Mouse (Mus musculus): ENCODE data around the gene Rap1gap2. TPM values are rescaled to one million over a fixed set of nuclear protein-coding genes. Genes with fewer than 3 reads are reported as not detected.

Rap1gap2 gene
- total RNA-seq, 2 experiments from 2014 or later: 77.8 to 87.8 TPM

GRCm38 (mm10) chr11:74429798-74430529 is 180.8 kb downstream of the Rap1gap2 start:
- no peak for DNase-seq
- intact Hi-C loops (cut with DNase I): no loop called here

DNA sequence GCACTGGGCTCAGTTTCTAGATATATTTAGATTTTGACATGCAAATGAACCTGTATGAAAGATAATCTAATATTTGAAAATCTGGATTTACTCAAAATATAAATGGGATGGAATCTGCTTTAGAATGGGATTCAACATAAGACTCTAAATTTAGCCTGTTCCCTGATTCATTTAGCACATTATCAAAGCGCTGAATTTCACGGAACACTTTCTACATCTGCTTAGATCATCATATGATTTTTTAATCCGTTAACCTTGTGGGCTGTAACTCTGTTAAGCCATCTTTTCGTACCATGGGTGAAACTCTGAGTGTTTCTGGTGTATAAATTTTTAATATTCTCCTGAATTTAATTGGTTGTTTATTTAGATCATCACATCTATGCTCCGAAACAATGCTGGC is 184.4 kb downstream of the Rap1gap2 start:
- intact Hi-C loops (cut with DNase I): no loop called here
- DNase-seq: no peak

DNA sequence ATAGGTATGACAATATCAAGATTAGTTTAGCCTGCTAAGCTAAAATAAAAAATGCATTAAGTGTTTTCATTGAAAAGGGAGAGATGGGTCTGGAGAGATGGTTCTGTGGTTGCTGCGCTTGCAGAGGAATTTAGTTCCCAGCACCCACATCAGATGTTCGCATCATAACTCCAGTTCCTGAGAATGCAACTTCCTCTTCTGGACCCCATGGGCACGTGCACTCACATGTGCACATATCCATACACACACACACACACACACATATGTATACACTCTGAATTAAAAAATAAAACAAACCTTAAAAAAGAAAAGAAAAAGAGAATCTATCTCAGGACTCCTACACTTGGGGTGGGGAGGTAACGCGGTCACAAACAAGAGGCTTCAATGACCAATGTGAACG is 188.7 kb downstream of the Rap1gap2 start:
- no peak for DNase-seq
- intact Hi-C loops (cut with DNase I): no loop called here

DNA sequence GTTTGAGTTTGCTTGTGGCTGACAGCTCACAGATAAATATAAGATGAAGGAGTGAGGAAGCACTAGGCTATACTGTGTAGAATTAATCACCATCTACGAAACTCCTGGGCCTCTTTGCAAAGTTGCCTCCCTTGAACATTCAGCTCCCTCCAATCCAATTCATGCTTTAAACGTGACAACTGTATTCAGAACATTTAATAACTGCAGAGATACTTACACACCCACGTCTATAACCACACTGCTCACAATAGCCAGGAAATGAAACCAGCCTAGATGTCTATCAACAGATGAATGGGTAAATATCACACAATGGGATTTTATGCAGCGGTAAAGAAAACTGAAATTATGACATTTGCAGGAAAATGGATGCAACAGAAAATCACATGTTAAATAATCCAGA is 189.6 kb downstream of the Rap1gap2 start:
- no peak for DNase-seq
- intact Hi-C loops (cut with DNase I): no loop called here

GRCm38 (mm10) chr11:74419601-74420000 is 191.1 kb downstream of the Rap1gap2 start:
- DNase-seq: no peak
- intact Hi-C loops (cut with DNase I): no loop called here

DNA sequence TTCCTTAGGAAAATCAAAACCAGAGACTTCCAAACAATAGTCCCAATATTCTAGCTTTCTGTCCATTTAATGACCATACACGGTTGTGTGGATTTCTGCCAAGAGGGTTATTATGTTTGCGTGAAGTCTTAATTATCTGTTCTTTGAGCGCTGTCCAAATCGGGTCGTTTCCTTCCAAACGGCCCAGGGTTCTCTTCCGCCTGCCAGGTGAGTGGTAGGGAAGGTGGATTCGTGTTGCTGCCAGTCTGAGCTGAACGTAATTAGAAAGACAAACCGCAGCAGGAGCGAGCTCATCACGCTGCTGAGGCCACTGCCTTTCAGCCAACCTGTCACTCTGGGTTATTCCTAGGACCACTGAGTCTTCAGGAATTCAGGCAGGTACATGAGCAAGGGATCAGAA is 195.0 kb downstream of the Rap1gap2 start:
- DNase-seq: peak; percentile 62
- intact Hi-C loops (cut with DNase I): no loop called here

- DNase-seq: no peak
- intact Hi-C loops (cut with DNase I): no loop called here
Observed at GRCm38 (mm10) chr11:74414112-74414511, 196.6 kb downstream of the Rap1gap2 start.

GRCm38 (mm10) chr11:74413449-74413972 is 197.2 kb downstream of the Rap1gap2 start:
- intact Hi-C loops (cut with DNase I): no loop called here
- no peak for DNase-seq

DNA sequence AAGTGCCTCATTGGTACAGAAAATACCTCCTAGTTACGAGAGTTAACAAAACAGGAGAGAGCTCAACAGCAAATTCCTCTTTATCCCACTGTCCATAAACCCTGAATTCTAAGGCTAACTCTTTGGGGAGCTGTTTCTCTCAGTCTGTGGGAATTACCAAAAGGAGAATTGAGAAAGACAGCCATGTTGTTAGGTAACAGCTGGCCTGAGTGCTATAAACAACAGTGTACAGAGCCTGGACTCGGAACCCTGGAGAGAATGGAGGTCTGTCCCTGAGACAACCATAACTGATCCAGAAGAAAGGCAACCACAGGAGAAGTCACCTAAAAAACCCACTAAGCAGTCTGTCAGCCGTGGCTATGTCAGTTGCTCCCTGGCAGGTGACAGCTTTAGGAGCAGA is 198.3 kb downstream of the Rap1gap2 start:
- intact Hi-C loops (cut with DNase I): no loop called here

DNA sequence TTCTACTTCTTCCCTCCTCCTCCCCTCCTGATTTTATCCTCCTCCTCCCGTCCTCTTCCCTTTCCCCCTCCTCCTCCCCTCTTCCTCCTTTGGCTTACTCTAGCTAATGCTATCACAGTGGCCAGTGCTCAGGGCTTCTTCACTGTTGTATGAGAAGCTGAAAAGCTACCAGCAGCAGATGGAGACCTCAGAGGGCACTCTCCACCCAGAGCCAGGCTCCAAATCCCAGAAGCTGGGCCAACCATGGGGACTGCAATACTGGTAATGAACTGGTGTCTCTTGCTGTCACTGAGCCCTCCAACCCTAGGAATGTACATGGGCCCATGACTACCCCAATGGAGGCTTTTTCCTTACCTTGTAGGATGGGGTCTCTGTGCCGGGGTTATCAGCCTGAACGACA is 198.8 kb downstream of the Rap1gap2 start:
- DNase-seq: no peak
- intact Hi-C loops (cut with DNase I): no loop called here

More for the DNA sequence above, 198.3 kb downstream of the Rap1gap2 start:
- DNase-seq: no peak

DNA sequence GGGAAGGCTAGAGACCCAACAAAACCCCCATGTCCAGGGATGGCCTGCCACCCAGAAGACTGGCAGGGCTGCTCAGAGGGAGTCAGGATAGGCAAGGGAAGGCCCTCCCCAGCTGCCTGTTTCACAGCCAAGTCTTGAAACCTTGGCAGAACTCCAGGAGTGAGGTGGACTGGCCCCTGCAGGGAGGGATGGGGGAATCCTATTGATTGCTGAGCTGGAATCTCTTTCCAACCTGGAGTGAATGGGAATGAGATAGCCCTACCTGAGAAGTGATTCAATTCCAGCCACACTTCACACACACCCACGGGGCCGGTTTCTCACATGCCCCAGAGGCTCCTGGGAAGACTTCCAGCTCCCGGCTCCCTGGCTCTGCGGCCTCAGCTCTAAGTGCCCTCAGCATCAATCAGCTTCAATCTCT is 200.9 kb downstream of the Rap1gap2 start:
- intact Hi-C loops (cut with DNase I): no loop called here
- DNase-seq: peak; percentile 76

GRCm38 (mm10) chr11:74409447-74409754 is 201.3 kb downstream of the Rap1gap2 start:
- intact Hi-C loops (cut with DNase I): no loop called here
- no peak for DNase-seq

DNA sequence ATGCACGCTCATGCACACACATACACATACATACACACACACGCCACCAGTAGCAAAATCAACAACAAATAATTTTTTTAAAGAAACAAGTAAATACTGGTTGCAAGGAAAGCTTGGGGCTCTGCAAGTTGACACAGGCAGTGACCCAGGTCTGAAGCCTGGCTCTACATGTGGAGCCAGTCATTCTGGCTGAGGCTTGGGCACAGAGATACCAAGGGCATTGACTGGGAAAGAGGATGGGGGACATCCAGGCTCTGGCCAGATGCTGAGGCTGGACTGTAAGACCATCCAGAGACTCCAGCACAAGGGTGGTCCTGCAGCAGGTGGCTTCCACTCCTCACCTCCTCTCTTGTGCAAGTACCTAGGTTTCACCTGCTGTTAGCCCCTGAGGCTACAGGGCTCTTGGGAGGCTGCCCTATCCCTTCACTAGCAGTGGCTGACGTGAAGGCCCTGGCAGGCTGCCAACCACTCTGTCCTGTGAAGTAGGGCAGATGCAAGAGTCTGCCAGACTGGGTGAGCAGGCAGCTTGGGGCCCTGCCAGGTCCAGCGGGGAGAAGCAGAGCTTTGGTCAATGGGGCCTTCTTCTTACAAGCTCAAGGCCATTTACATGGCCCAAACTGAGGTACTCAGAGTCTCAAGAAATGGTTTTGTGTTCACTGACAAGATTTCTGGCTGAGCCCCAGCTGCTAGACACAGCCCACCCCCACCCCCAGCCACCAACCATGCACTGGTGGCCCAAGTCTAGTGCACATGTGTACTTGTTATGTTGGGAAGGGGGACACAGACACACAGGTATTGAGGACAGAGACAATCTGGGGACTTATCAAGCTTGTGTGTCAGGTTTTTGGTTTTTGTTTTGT is 201.9 kb downstream of the Rap1gap2 start:
- DNase-seq: peak; percentile 99
- intact Hi-C loops (cut with DNase I): no loop called here

GRCm38 (mm10) chr11:74405201-74405600 is 205.5 kb downstream of the Rap1gap2 start:
- no peak for DNase-seq
- intact Hi-C loops (cut with DNase I): no loop called here

DNA sequence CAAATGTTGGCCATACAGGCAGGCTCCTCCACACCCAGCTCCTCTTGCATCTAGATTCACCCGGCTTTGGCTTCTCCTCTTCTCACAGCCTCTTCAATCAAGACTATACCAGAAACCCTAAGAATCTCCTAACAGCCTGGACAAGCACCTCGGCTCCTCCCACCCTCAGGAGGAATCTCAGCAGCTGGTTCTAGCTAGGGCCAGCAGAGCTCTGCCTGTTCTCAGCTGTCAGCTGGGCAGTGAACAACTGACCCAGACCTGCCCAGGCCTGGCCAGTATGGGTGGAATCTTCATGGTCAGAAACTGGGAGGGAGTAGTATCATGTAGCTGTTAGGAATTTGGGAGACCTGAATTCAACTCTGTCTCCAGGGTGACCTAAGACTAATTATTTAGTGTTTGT is 206.5 kb downstream of the Rap1gap2 start:
- no peak for DNase-seq
- intact Hi-C loops (cut with DNase I): no loop called here

DNA sequence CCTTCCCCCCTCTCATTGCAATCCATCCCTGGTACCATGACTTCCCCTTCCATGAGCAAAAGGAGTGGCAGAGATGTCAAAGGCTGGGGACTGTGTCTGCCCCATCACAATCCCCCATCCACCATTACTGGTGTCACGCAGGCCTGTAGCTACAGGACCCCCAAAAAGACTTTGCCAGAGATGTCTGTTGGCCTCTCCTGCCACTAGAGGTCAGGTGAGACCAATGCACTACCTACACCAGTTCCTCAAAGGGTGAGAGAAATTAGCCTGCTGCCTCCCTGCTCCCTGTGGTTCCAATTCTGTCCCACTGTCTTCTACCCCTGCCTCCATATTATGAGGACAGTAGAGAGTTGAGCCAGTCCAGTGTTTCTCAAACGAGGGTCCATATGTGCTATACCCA is 208.6 kb downstream of the Rap1gap2 start:
- DNase-seq: peak; percentile 35
- intact Hi-C loops (cut with DNase I): no loop called here

- DNase-seq: no peak
- intact Hi-C loops (cut with DNase I): no loop called here
Observed at GRCm38 (mm10) chr11:74395583-74395982, 215.1 kb downstream of the Rap1gap2 start.

DNA sequence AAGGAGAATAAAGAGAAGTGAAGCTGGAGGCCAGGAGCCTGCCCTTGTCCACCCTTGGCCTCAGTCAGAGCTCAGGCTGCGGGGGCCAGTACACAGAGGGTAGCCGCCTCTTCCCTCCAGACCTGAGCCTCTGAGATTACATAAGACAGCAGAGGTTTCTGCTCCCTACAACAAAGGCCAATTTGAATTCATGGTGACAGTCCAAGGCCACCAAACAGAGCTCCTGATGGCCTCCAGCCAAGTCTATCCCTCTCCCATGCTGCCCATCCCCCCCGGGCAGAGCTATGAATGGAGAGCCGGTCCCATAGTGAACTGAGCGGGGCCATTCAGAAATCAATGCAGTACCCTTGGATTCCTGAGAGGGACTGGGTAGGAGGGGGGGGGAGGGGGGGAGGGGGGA is 217.2 kb downstream of the Rap1gap2 start:
- intact Hi-C loops (cut with DNase I): no loop called here
- peak; percentile 65 for DNase-seq

- intact Hi-C loops (cut with DNase I): no loop called here
- no peak for DNase-seq
Observed at GRCm38 (mm10) chr11:74392903-74393302, 217.8 kb downstream of the Rap1gap2 start.

- intact Hi-C loops (cut with DNase I): no loop called here
- DNase-seq: no peak
Observed at GRCm38 (mm10) chr11:74391899-74392298, 218.8 kb downstream of the Rap1gap2 start.

DNA sequence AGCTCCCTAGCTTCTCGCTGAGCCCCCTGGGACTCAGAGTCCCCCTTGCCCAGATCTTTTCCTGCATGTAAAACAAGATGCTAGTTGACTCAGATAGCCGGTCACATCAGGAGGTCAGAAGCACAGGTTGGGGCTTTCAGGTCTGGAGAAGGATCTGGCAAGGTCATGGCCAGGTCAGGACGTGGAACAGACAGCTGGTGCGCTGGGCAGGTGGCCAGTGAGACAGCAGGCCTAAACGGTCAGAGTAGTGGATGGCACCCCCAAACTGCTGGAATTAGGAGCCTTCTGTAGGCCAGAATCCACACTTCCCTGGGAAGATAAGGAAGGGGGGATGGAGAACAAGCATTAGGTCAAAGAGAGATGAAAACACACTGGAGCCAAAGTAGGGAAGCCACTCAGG is 223.5 kb downstream of the Rap1gap2 start:
- intact Hi-C loops (cut with DNase I): no loop called here
- DNase-seq: peak; percentile 58

DNA sequence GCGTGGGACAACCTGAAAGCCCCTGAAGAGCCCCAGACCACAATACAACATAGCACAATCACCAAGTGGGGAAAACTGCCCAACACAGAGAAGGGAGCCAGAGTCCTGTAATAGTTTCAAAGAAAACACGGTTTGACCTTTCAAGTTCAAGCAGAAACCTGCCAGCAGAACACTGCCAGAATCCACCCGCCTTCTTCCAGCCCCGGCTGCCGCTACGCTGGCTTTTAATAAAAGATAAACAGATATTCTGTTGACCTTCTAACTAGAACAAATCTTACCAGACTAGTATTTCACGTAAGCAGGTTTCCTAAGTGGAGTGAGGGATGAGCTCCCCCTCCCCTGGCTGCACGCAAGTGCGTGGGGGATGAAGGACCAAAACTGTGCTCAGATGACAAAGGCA is 225.0 kb downstream of the Rap1gap2 start:
- no peak for DNase-seq
- intact Hi-C loops (cut with DNase I): no loop called here
